Mouse (Mus musculus): ENCODE measurements at regions not wholly inside any gene's neighbourhood (a gene's known extent, or its start where the extent isn't known, plus 50 kb on each side); places are given as distances from the start of the nearest gene placed in this dataset.

- Histone ChIP-seq H3K27ac (replicated peaks in 1 of 2; ENCODE audit: control insufficient read depth in 1 of 2, insufficient read depth in 1 of 2, low read depth in 2 of 2, low read length in 2 of 2) (no peak overlapping the region), H3K4me3 (ENCODE audit: control insufficient read depth in 1 of 2, insufficient read depth in 1 of 2, low read depth in 1 of 2, low read length in 2 of 2) (peak overlapping the region; percentile 22 to 24), H3K27me3 (ENCODE audit: control insufficient read depth, insufficient read depth, low read length) (no peaks in the 10 kb centered on the region), H3K4me2 (ENCODE audit: low read length) (peak overlapping the region; percentile 59), H3K36me3 (ENCODE audit: control insufficient read depth, insufficient read depth, low read length) (no peaks in the 10 kb centered on the region), H3K9me3 (ENCODE audit: control insufficient read depth, low read length) (no peaks in the 10 kb centered on the region), H3K9ac (ENCODE audit: low read length) (peak overlapping the region; percentile 55; the same call in 1 of the 2 replicates), H3K4me1 (ENCODE audit: control insufficient read depth in 2 of 2, insufficient read depth in 2 of 2, low read length in 2 of 2) (peaks cover 13 to 16% of the 10 kb centered on the region in 2 experiments)
- peak; percentile 40; the same call in 1 of the 2 replicates for ATAC-seq (ENCODE audit: insufficient number of reproducible peaks, insufficient read depth, low FRiP score, low read depth)
- 25% methylated on average over 20 of the region's 20 CpGs for WGBS
These were observed 99.3 kb upstream of the Ado start for GRCm38 (mm10) chr10:67647777-67648727.

- ATAC-seq (ENCODE audit: insufficient number of reproducible peaks, insufficient read depth, low FRiP score, low read depth), result no peak
- H3K27me3 ChIP-seq (ENCODE audit: control insufficient read depth, insufficient read depth, low read length), result no peaks in the 10 kb centered on the region
- H3K9ac ChIP-seq (ENCODE audit: low read length), result peak overlapping the region; percentile 55
- no peaks in the 10 kb centered on the region for H3K36me3 ChIP-seq (ENCODE audit: control insufficient read depth, insufficient read depth, low read length)
- 23% methylated on average over 14 of the region's 14 CpGs for WGBS
- no peak overlapping the region for H3K27ac ChIP-seq (replicated peaks in 1 of 2; ENCODE audit: control insufficient read depth in 1 of 2, insufficient read depth in 1 of 2, low read depth in 2 of 2, low read length in 2 of 2)
- peak overlapping the region; percentile 59 for H3K4me2 ChIP-seq (ENCODE audit: low read length)
- peaks cover 13 to 16% of the 10 kb centered on the region in 2 experiments for H3K4me1 ChIP-seq (ENCODE audit: control insufficient read depth in 2 of 2, insufficient read depth in 2 of 2, low read length in 2 of 2)
- peak overlapping the region; percentile 1 to 24; a peak in 2 of 4 replicates for H3K4me3 ChIP-seq (ENCODE audit: control insufficient read depth in 1 of 2, insufficient read depth in 1 of 2, low read depth in 1 of 2, low read length in 2 of 2)
- H3K9me3 ChIP-seq (ENCODE audit: control insufficient read depth, low read length), result no peaks in the 10 kb centered on the region
These were observed 98.2 kb upstream of the Ado start for GRCm38 (mm10) chr10:67646659-67647559.

- H3K36me3 ChIP-seq (ENCODE audit: control insufficient read depth, insufficient read depth, low read length), result no peaks in the 10 kb centered on the region
- H3K9me3 ChIP-seq (ENCODE audit: control insufficient read depth, low read length), result no peaks in the 10 kb centered on the region
- no peaks in the 10 kb centered on the region for H3K27me3 ChIP-seq (ENCODE audit: control insufficient read depth, insufficient read depth, low read length)
- H3K4me1 ChIP-seq (ENCODE audit: control insufficient read depth in 2 of 2, insufficient read depth in 2 of 2, low read length in 2 of 2), result peaks cover 13 to 16% of the 10 kb centered on the region in 2 experiments
- no peak overlapping the region for H3K4me3 ChIP-seq (ENCODE audit: control insufficient read depth in 1 of 2, insufficient read depth in 1 of 2, low read depth in 1 of 2, low read length in 2 of 2)
- ATAC-seq (ENCODE audit: insufficient number of reproducible peaks, insufficient read depth, low FRiP score, low read depth), result no peak
- 55% methylated on average over 3 of the region's 3 CpGs for WGBS
- no peak overlapping the region for H3K4me2 ChIP-seq (ENCODE audit: low read length)
- no peak overlapping the region for H3K27ac ChIP-seq (replicated peaks in 1 of 2; ENCODE audit: control insufficient read depth in 1 of 2, insufficient read depth in 1 of 2, low read depth in 2 of 2, low read length in 2 of 2)
- H3K9ac ChIP-seq (ENCODE audit: low read length), result no peak overlapping the region
These were observed 97.1 kb upstream of the Ado start for GRCm38 (mm10) chr10:67645821-67646220.

- WGBS, result 24% methylated on average over 1 of the region's 1 CpGs
- no peak overlapping the region for H3K4me3 ChIP-seq (ENCODE audit: control insufficient read depth in 1 of 2, insufficient read depth in 1 of 2, low read depth in 1 of 2, low read length in 2 of 2)
- no peaks in the 10 kb centered on the region for H3K36me3 ChIP-seq (ENCODE audit: control insufficient read depth, insufficient read depth, low read length)
- no peak overlapping the region for H3K27ac ChIP-seq (replicated peaks in 1 of 2; ENCODE audit: control insufficient read depth in 1 of 2, insufficient read depth in 1 of 2, low read depth in 2 of 2, low read length in 2 of 2)
- H3K4me1 ChIP-seq (ENCODE audit: control insufficient read depth in 2 of 2, insufficient read depth in 2 of 2, low read length in 2 of 2), result peaks cover 13 to 16% of the 10 kb centered on the region in 2 experiments
- no peak for ATAC-seq (ENCODE audit: insufficient number of reproducible peaks, insufficient read depth, low FRiP score, low read depth)
- H3K9ac ChIP-seq (ENCODE audit: low read length), result no peak overlapping the region
- no peaks in the 10 kb centered on the region for H3K9me3 ChIP-seq (ENCODE audit: control insufficient read depth, low read length)
- no peaks in the 10 kb centered on the region for H3K27me3 ChIP-seq (ENCODE audit: control insufficient read depth, insufficient read depth, low read length)
- no peak overlapping the region for H3K4me2 ChIP-seq (ENCODE audit: low read length)
These were observed 95.5 kb upstream of the Ado start for GRCm38 (mm10) chr10:67644280-67644679.

- H3K27ac ChIP-seq (replicated peaks in 1 of 2; ENCODE audit: control insufficient read depth in 1 of 2, insufficient read depth in 1 of 2, low read depth in 2 of 2, low read length in 2 of 2), result no peak overlapping the region
- ATAC-seq (ENCODE audit: insufficient number of reproducible peaks, insufficient read depth, low FRiP score, low read depth), result no peak
- peaks cover 13 to 16% of the 10 kb centered on the region in 2 experiments for H3K4me1 ChIP-seq (ENCODE audit: control insufficient read depth in 2 of 2, insufficient read depth in 2 of 2, low read length in 2 of 2)
- H3K4me3 ChIP-seq (ENCODE audit: control insufficient read depth in 1 of 2, insufficient read depth in 1 of 2, low read depth in 1 of 2, low read length in 2 of 2), result no peak overlapping the region
- H3K36me3 ChIP-seq (ENCODE audit: control insufficient read depth, insufficient read depth, low read length), result no peaks in the 10 kb centered on the region
- H3K9ac ChIP-seq (ENCODE audit: low read length), result no peak overlapping the region
- H3K4me2 ChIP-seq (ENCODE audit: low read length), result no peak overlapping the region
- H3K9me3 ChIP-seq (ENCODE audit: control insufficient read depth, low read length), result no peaks in the 10 kb centered on the region
- H3K27me3 ChIP-seq (ENCODE audit: control insufficient read depth, insufficient read depth, low read length), result no peaks in the 10 kb centered on the region
- 33% methylated on average over 7 of the region's 7 CpGs for WGBS
These were observed 94.9 kb upstream of the Ado start for GRCm38 (mm10) chr10:67643685-67644084.

GRCm38 (mm10) chr10:67637339-67637738 is 88.6 kb upstream of the Ado start:
- Histone ChIP-seq H3K9ac (ENCODE audit: low read length) (no peak overlapping the region), H3K4me3 (ENCODE audit: control insufficient read depth in 1 of 2, insufficient read depth in 1 of 2, low read depth in 1 of 2, low read length in 2 of 2) (no peak overlapping the region), H3K36me3 (ENCODE audit: control insufficient read depth, insufficient read depth, low read length) (no peaks in the 10 kb centered on the region), H3K9me3 (ENCODE audit: control insufficient read depth, low read length) (no peaks in the 10 kb centered on the region), H3K4me1 (ENCODE audit: control insufficient read depth in 2 of 2, insufficient read depth in 2 of 2, low read length in 2 of 2) (peaks cover 3 to 5% of the 10 kb centered on the region in 2 experiments; a peak in 3 of 4 replicates), H3K4me2 (ENCODE audit: low read length) (no peak overlapping the region), H3K27ac (replicated peaks in 1 of 2; ENCODE audit: control insufficient read depth in 1 of 2, insufficient read depth in 1 of 2, low read depth in 2 of 2, low read length in 2 of 2) (no peak overlapping the region), H3K27me3 (ENCODE audit: control insufficient read depth, insufficient read depth, low read length) (no peaks in the 10 kb centered on the region)
- no peak for ATAC-seq (ENCODE audit: insufficient number of reproducible peaks, insufficient read depth, low FRiP score, low read depth)
- WGBS, result 63% methylated on average over 5 of the region's 5 CpGs

GRCm38 (mm10) chr10:67636569-67636968 is 87.8 kb upstream of the Ado start:
- Histone ChIP-seq H3K4me2 (ENCODE audit: low read length) (peak overlapping the region; percentile 53), H3K9ac (ENCODE audit: low read length) (no peak overlapping the region), H3K9me3 (ENCODE audit: control insufficient read depth, low read length) (no peaks in the 10 kb centered on the region), H3K27ac (replicated peaks in 1 of 2; ENCODE audit: control insufficient read depth in 1 of 2, insufficient read depth in 1 of 2, low read depth in 2 of 2, low read length in 2 of 2) (no peak overlapping the region), H3K4me3 (ENCODE audit: control insufficient read depth in 1 of 2, insufficient read depth in 1 of 2, low read depth in 1 of 2, low read length in 2 of 2) (0 out of 4 replicates have a peak overlapping the region, but pooled peaks of 1 of the 2 experiments have one; percentile 2), H3K4me1 (ENCODE audit: control insufficient read depth in 2 of 2, insufficient read depth in 2 of 2, low read length in 2 of 2) (peaks cover 3 to 5% of the 10 kb centered on the region in 2 experiments; a peak in 3 of 4 replicates), H3K36me3 (ENCODE audit: control insufficient read depth, insufficient read depth, low read length) (no peaks in the 10 kb centered on the region), H3K27me3 (ENCODE audit: control insufficient read depth, insufficient read depth, low read length) (no peaks in the 10 kb centered on the region)
- ATAC-seq (ENCODE audit: insufficient number of reproducible peaks, insufficient read depth, low FRiP score, low read depth), result no peak
- WGBS, result 5% methylated on average over 13 of the region's 13 CpGs
